ENCODE assay signal across 8 mouse cellular contexts in genomic region chr8:11004781-11005459, GRCm38 (mm10). TPM values are rescaled to one million over a fixed set of nuclear protein-coding genes. Genes with fewer than 3 reads are reported as not detected.
DNase-seq lines count a peak whose midpoint lies in the region; ATAC-seq and TF ChIP-seq lines count a peak whose summit lies in the region.

No protein-coding gene starts in this region.

- no peak for DNase-seq in heart, embryonic 10.5 days (ENCODE audit: low spot score)
- no peak for DNase-seq in heart, adult 8-10 months (ENCODE audit: low spot score)
- no peak for DNase-seq in G1E (ENCODE audit: low spot score)
- DNase-seq in liver, embryonic 13.5 days = no peak
- DNase-seq in left cerebral cortex, postnatal 25 days (ENCODE audit: low spot score in 2 of 2) = no peak
- no peak for DNase-seq in left cerebral cortex, adult 11 months (ENCODE audit: low spot score)
- no peak for DNase-seq in layer of hippocampus, postnatal 25 days (ENCODE audit: extremely low spot score in 1 of 2, low spot score in 1 of 2)

- peak overlapping the region; percentile 97 for H3K27ac ChIP-seq in heart, embryonic 10.5 days
- no peak overlapping the region for H3K27ac ChIP-seq in forebrain, embryonic 15.5 days (replicated peaks)
- peak overlapping the region; percentile 97 for H3K27ac ChIP-seq in liver, embryonic 13.5 days

- no peaks in the 10 kb centered on the region for H3K27me3 ChIP-seq in heart, embryonic 10.5 days (ENCODE audit: insufficient read depth, poor library complexity, severe bottlenecking)
- no peaks in the 10 kb centered on the region for H3K27me3 ChIP-seq in G1E (ENCODE audit: insufficient read depth, low read length)
- no peaks in the 10 kb centered on the region for H3K27me3 ChIP-seq in forebrain, embryonic 15.5 days
- H3K27me3 ChIP-seq in liver, embryonic 13.5 days = no peaks in the 10 kb centered on the region

- peaks cover 26% of the 10 kb centered on the region for H3K36me3 ChIP-seq in heart, embryonic 10.5 days
- peaks cover 73% of the 10 kb centered on the region for H3K36me3 ChIP-seq in G1E (replicated peaks)
- H3K36me3 ChIP-seq in forebrain, embryonic 15.5 days = no peaks in the 10 kb centered on the region
- peaks cover 37% of the 10 kb centered on the region for H3K36me3 ChIP-seq in liver, embryonic 13.5 days

- ATAC-seq in G1E (ENCODE audit: extremely low read depth, insufficient number of reproducible peaks, low FRiP score, poor library complexity, severe bottlenecking) = no peak
- no peak for ATAC-seq in forebrain, embryonic 15.5 days (replicated peaks)
- ATAC-seq in liver, embryonic 13.5 days (ENCODE audit: low read depth) = no peak

- peaks cover 79% of the 10 kb centered on the region for H3K4me1 ChIP-seq in heart, embryonic 10.5 days
- H3K4me1 ChIP-seq in G1E (ENCODE audit: insufficient read depth, low read depth, low read length) = peaks cover 63% of the 10 kb centered on the region
- peaks cover 79% of the 10 kb centered on the region for H3K4me1 ChIP-seq in forebrain, embryonic 15.5 days
- peaks cover 74% of the 10 kb centered on the region for H3K4me1 ChIP-seq in liver, embryonic 13.5 days (replicated peaks)

- peak overlapping the region; percentile 94 for H3K4me2 ChIP-seq in forebrain, embryonic 15.5 days (replicated peaks)
- H3K4me2 ChIP-seq in liver, embryonic 13.5 days = peak overlapping the region; percentile 97

- no peak for TF ChIP-seq CTCF in G1E (IDR thresholded peaks at IDR 0.05; ENCODE audit: low read depth, low read length)

- 73% methylated on average over 22 of the region's 22 CpGs for WGBS in heart, embryonic 10.5 days
- WGBS in forebrain, embryonic 15.5 days = 74% methylated on average over 22 of the region's 22 CpGs
- WGBS in liver, embryonic 13.5 days (ENCODE audit: insufficient replicate concordance) = 71% methylated on average over 22 of the region's 22 CpGs

- H3K4me3 ChIP-seq in heart, embryonic 10.5 days = peak overlapping the region; percentile 86
- peak overlapping the region; percentile 87 for H3K4me3 ChIP-seq in G1E (ENCODE audit: low read depth, low read length)
- H3K4me3 ChIP-seq in forebrain, embryonic 15.5 days = peak overlapping the region; percentile 95
- H3K4me3 ChIP-seq in liver, embryonic 13.5 days (replicated peaks) = peak overlapping the region; percentile 92

- H3K9ac ChIP-seq in forebrain, embryonic 15.5 days (replicated peaks) = peak overlapping the region; percentile 52
- H3K9ac ChIP-seq in liver, embryonic 13.5 days = peak overlapping the region; percentile 97

- intact Hi-C loops in left cerebral cortex, postnatal 25 days (cut with DNase I) = loop anchor here (5.0 to 10.0 kb wide), 5 partner anchors 178 to 568 kb away; no protein-coding TSS in a partner anchor

- H3K9me3 ChIP-seq in heart, embryonic 10.5 days = no peaks in the 10 kb centered on the region
- no peaks in the 10 kb centered on the region for H3K9me3 ChIP-seq in G1E (replicated peaks)
- H3K9me3 ChIP-seq in forebrain, embryonic 15.5 days = no peaks in the 10 kb centered on the region
- no peaks in the 10 kb centered on the region for H3K9me3 ChIP-seq in liver, embryonic 13.5 days (replicated peaks)

RNA-seq across cellular contexts. Expression of gene Irs2, which starts 3.3 kb away (rescaled TPM):
- 4.5 and 6.2 TPM in 2 replicates for polyA plus RNA-seq in heart, embryonic 10.5 days (2016; fragmentation: Nextera tagmentation; extraction: Ambion mirVana)
- total RNA-seq in heart, adult 8-10 months (2022) = 10 to 100 TPM in 1 of 4 experiments, 1 to 10 TPM in 3; 4.7 to 13.0 (median 6.8) TPM
- 92.1 and 97.9 TPM in 2 replicates for total RNA-seq in G1E (2014; fragmentation: Nextera tagmentation)
- 15.6 and 17.4 TPM in 2 replicates for total RNA-seq in G1E (2017)
- polyA plus RNA-seq in G1E (2012) = 78.5 and 83.6 TPM in 2 replicates
- 7.1 and 7.5 TPM in 2 replicates for polyA plus RNA-seq in forebrain, embryonic 15.5 days (2015; fragmentation: Nextera tagmentation; extraction: Ambion mirVana)
- 2.9 and 3.4 TPM in 2 replicates for polyA plus RNA-seq in liver, embryonic 13.5 days (2015; fragmentation: Nextera tagmentation; extraction: Ambion mirVana)
- 10 to 100 TPM; 54.8 to 66.0 TPM for total RNA-seq in left cerebral cortex, postnatal 25 days (2021)
- total RNA-seq in layer of hippocampus, postnatal 25 days (2021) = 10 to 100 TPM; 60.7 to 69.3 TPM
